Mouse (Mus musculus): ENCODE data around the gene Hoxb2. TPM values are rescaled to one million over a fixed set of nuclear protein-coding genes. Genes with fewer than 3 reads are reported as not detected.

The Hoxb2 gene
- polyA plus RNA-seq, 1 experiment from 2014 or later: 20.3 TPM

DNA sequence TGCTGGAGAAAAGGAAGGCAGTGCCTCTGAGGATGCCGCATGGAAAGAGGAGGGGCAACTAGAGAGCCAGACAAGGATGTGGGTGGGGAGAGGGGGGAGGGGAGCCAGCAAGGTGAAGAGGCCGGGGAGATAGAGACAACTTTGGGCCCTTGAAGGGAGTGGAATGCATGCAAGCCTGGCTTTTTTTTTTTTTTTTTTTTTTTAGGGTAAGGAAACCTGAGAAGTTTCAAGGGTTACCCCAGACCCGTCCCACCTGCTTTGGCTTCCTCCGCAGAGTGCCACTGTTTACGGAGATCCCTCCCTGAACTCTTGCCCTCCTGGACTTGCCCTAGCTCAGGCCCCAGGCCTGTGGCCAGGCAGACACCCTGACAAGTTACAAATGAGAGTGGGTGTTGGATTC lies 13.5 kb downstream of the Hoxb2 start:
- Histone ChIP-seq H3K36me3 (no peaks in the 10 kb centered on the region), H3K4me1 (peaks cover 15% of the 10 kb centered on the region; the same call in 1 of the 2 replicates), H3K9ac (no peak overlapping the region), H3K4me2 (no peak overlapping the region), H3K27me3 (replicated peaks) (peaks cover 26% of the 10 kb centered on the region), H3K27ac (no peak overlapping the region), H3K4me3 (replicated peaks) (no peak overlapping the region), H3K9me3 (no peaks in the 10 kb centered on the region)
- WGBS: 20% methylated on average over 5 of the region's 5 CpGs
- ATAC-seq (ENCODE audit: insufficient read depth, low FRiP score, low read depth): no peak

DNA sequence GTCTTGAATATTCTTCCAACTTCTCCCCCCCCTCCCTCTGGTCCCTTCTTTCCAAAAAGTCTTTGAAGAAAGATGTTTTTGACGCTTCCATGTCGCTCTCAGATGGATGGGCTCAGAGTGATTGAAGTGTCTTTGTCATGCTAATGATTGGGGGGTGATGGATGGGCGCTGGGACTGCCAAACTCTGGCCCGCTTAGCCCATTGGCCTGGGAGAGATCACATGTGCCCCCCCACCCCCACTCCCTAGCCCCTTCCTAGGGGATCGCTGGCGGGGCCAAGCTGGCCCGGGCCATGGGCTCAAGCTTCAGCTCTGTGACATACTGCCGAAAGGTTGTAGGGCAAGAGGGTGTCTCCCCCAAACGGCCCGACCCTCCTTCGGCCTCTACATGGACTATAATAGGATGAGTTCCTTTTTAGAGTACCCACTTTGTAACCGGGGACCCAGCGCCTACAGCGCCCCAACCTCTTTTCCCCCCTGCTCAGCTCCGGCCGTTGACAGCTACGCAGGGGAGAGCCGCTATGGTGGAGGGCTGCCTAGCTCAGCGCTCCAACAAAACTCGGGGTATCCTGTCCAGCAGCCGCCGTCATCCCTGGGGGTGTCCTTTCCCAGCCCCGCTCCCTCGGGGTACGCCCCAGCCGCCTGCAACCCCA lies 15.2 kb downstream of the Hoxb2 start, which contains the start of gene Hoxb1:
Hoxb1 (plus strand) TSS at position 312 of the 651 bp plus-strand sequence.
- Histone ChIP-seq H3K4me3 (replicated peaks) (peak within 1 kb of the TSS; percentile 21), H3K27ac (no peak within 1 kb of the TSS), H3K4me1 (peaks cover 15% of the 10 kb centered on the region; the same call in 1 of the 2 replicates), H3K9me3 (no peaks in the 10 kb centered on the region), H3K4me2 (peak within 1 kb of the TSS; percentile 44), H3K9ac (no peak within 1 kb of the TSS), H3K36me3 (no peaks in the 10 kb centered on the region), H3K27me3 (replicated peaks) (peaks cover 26% of the 10 kb centered on the region)
- WGBS: 28% methylated on average over 26 of the region's 26 CpGs
- no peak for ATAC-seq (ENCODE audit: insufficient read depth, low FRiP score, low read depth)

DNA sequence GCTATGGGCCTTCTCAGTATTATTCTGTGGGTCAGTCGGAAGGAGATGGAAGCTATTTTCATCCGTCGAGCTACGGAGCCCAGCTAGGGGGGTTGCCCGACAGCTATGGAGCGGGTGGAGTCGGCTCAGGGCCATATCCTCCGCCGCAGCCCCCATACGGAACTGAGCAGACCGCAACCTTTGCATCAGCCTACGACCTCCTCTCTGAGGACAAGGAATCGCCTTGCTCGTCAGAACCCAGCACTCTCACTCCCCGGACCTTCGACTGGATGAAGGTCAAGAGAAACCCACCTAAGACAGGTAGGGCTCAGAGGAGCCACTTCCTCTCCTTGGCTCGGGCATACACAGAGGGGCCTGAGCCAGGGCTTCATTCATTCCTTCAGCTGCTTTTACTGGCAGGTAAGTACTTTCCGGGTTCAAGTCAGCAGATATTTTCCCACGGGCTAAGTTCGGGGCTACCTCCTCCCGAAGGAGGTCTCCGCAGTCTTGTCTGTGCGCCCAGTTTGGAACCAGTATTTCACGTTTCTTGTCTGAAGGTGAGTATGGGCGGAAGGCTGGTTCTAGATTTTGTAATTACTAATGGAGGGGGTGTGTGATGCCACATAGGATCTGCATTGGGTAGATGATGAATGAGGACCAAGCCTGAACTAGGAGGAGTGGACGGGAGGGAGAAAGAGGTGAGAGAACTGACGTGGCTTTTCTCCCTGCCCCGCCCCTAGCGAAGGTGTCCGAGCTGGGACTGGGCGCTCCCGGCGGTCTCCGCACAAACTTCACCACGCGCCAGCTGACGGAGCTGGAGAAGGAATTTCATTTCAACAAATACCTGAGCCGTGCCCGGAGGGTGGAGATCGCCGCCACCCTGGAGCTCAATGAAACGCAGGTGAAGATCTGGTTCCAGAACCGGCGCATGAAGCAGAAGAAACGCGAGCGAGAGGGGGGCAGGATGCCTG lies 16.0 kb downstream of the Hoxb2 start:
- Histone ChIP-seq H3K36me3 (no peaks in the 10 kb centered on the region), H3K4me2 (peak overlapping the region; percentile 44), H3K9me3 (no peaks in the 10 kb centered on the region), H3K27me3 (replicated peaks) (peaks cover 26% of the 10 kb centered on the region), H3K27ac (no peak overlapping the region), H3K4me1 (peaks cover 15% of the 10 kb centered on the region; the same call in 1 of the 2 replicates), H3K9ac (no peak overlapping the region), H3K4me3 (replicated peaks) (peak overlapping the region; percentile 21)
- no peak for ATAC-seq (ENCODE audit: insufficient read depth, low FRiP score, low read depth)
- 11% methylated on average over 47 of the region's 47 CpGs for WGBS

DNA sequence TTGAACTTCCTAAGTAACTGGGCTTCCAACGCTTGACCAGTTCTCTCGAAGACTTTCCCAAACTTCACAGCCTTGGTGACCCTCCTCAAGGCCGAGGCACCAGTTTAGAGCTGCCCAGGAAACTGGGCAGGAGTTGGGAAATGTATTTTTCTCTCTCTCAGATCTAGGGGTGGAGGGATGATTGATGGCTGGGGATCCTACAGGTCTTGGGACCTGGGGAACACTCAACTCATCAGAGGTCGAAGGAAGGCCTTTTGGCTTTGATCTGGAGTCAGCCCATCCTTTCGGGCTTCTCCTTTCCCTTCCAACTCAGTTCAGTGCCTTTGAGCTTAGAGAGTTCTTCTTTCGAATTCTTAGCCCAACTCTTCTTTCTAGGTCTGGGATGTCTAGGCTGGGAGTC lies 16.8 kb downstream of the Hoxb2 start:
- Histone ChIP-seq H3K4me3 (replicated peaks) (no peak overlapping the region), H3K9me3 (no peaks in the 10 kb centered on the region), H3K4me1 (peaks cover 15% of the 10 kb centered on the region; the same call in 1 of the 2 replicates), H3K27me3 (replicated peaks) (peaks cover 26% of the 10 kb centered on the region), H3K9ac (no peak overlapping the region), H3K36me3 (no peaks in the 10 kb centered on the region), H3K27ac (no peak overlapping the region), H3K4me2 (0 out of 2 replicates have a peak overlapping the region, but pooled peaks have one; percentile 44)
- ATAC-seq (ENCODE audit: insufficient read depth, low FRiP score, low read depth): no peak
- 51% methylated on average over 6 of the region's 6 CpGs for WGBS

DNA sequence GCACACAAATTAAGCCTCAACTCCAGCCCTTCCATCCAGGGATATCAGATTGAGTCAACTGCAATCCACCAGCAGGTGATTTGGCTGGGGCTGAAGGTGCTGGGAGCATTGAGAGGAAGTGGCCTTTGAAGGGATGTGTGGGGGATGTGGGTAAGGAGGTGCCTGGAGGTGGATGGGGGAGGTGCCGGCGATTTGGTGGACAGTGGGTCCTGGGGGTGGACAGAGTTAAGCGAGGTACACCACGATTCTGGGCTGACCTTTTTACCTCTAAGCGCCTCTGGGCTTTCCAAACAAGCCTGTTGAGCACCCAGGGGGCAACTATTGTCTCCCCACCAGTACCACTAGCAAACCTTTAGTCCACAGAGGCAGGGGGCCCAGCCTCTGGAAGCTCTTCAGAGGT lies 18.4 kb downstream of the Hoxb2 start:
- H3K9ac ChIP-seq: no peak overlapping the region
- H3K4me2 ChIP-seq: no peak overlapping the region
- WGBS: 50% methylated on average over 5 of the region's 5 CpGs
- H3K4me3 ChIP-seq (replicated peaks): no peak overlapping the region
- no peak for ATAC-seq (ENCODE audit: insufficient read depth, low FRiP score, low read depth)
- H3K9me3 ChIP-seq: no peaks in the 10 kb centered on the region
- H3K36me3 ChIP-seq: no peaks in the 10 kb centered on the region
- H3K4me1 ChIP-seq: peaks cover 21% of the 10 kb centered on the region
- H3K27me3 ChIP-seq (replicated peaks): peaks cover 31% of the 10 kb centered on the region
- H3K27ac ChIP-seq: no peak overlapping the region

DNA sequence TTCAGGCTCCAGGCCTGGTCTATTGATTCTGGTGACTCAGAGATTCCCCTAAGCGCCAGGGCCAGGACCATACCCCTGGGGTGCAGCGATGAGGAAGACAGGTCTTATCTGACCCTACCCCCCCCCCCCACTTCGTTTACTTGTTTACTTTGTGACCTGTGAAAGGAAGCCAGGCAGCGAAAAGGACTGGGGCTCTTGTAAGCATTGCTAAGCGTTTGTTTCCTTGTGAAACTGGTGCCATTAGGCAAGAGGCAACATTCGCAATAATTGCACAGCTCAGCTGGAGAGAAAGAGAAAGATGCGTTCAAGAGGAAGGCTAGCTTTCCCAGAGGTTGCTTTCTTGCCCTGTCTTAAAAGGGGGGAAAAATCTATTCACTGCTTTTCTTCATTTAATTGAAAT lies 18.8 kb downstream of the Hoxb2 start:
- H3K4me3 ChIP-seq (replicated peaks): no peak overlapping the region
- peaks cover 21% of the 10 kb centered on the region for H3K4me1 ChIP-seq
- H3K36me3 ChIP-seq: no peaks in the 10 kb centered on the region
- H3K4me2 ChIP-seq: no peak overlapping the region
- no peak for ATAC-seq (ENCODE audit: insufficient read depth, low FRiP score, low read depth)
- H3K9me3 ChIP-seq: no peaks in the 10 kb centered on the region
- peaks cover 32% of the 10 kb centered on the region for H3K27me3 ChIP-seq (replicated peaks)
- no peak overlapping the region for H3K9ac ChIP-seq
- H3K27ac ChIP-seq: no peak overlapping the region
- WGBS: 62% methylated on average over 7 of the region's 7 CpGs

DNA sequence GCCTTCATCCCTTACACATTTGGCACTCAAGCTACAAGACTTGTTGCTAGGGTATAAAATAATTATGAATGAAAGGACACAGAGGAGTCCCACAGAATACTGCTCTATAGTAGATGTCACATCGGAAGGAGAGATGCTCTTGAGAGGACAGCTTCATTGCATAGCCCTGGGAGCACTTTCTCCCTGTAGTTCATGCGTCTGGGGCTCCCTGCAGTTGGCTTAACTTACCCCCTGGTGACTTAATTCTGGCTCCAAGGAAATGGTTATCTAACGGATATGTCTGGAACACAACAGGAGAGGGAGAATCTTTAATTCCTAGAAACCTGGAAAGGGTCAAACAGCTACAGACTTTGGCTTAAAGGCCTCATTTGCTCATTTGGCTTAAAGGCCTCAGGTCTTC lies 21.4 kb downstream of the Hoxb2 start:
- no peak for ATAC-seq (ENCODE audit: insufficient read depth, low FRiP score, low read depth)
- H3K9ac ChIP-seq: no peak overlapping the region
- H3K9me3 ChIP-seq: no peaks in the 10 kb centered on the region
- H3K4me3 ChIP-seq (replicated peaks): no peak overlapping the region
- peaks cover 8% of the 10 kb centered on the region for H3K4me1 ChIP-seq
- 44% methylated on average over 3 of the region's 3 CpGs for WGBS
- no peaks in the 10 kb centered on the region for H3K36me3 ChIP-seq
- H3K27ac ChIP-seq: no peak overlapping the region
- H3K4me2 ChIP-seq: no peak overlapping the region
- peaks cover 10% of the 10 kb centered on the region for H3K27me3 ChIP-seq (replicated peaks)

DNA sequence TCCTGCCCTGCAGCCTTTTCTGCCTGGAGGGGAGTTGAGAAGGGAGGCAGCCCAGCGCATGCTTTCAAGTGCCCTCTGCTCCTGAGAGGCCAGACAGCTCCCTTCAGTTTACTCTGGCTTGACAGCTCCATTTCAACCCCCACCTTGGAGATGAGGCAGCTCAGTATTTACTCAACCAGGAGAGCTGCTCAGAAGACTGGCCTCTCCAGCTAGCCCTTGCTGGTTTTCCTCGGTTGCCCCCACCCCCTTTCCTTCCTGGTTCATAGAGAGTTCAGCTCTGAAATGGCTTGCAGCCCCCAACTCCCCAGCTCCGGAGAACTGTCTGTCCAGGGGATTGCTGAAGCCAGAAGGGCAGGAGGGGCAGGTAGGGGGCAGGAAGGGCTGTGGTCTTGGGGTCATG lies 22.2 kb downstream of the Hoxb2 start:
- Histone ChIP-seq H3K27me3 (replicated peaks) (peaks cover 9% of the 10 kb centered on the region), H3K9ac (no peak overlapping the region), H3K4me2 (no peak overlapping the region), H3K4me1 (peaks cover 6% of the 10 kb centered on the region), H3K27ac (no peak overlapping the region), H3K36me3 (no peaks in the 10 kb centered on the region), H3K9me3 (no peaks in the 10 kb centered on the region), H3K4me3 (replicated peaks) (no peak overlapping the region)
- ATAC-seq (ENCODE audit: insufficient read depth, low FRiP score, low read depth): no peak
- WGBS: 8% methylated on average over 3 of the region's 3 CpGs

DNA sequence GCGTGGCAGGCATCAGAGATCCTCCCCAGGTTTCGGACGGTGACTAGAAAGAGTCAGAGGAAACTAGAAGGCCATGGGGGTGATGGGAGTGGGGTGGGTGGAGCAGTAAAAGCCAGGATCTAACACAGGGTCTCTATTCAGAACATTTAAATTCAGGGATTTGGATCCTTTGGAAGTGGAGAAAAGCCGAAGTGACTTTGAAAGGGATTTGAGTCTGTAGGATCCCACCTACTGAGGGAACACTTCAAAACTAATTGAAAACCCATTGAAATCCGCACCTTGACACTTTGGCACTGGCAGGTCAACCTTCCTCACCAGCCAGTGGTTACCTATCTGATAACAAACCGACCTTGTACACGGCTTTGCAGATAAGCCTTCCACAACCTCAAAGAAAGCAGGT lies 24.5 kb downstream of the Hoxb2 start:
- Histone ChIP-seq H3K4me1 (peaks cover 6% of the 10 kb centered on the region), H3K9me3 (no peaks in the 10 kb centered on the region), H3K9ac (no peak overlapping the region), H3K27ac (no peak overlapping the region), H3K27me3 (replicated peaks) (peaks cover 6% of the 10 kb centered on the region; the same call in 1 of the 2 replicates), H3K36me3 (no peaks in the 10 kb centered on the region), H3K4me3 (replicated peaks) (no peak overlapping the region), H3K4me2 (no peak overlapping the region)
- ATAC-seq (ENCODE audit: insufficient read depth, low FRiP score, low read depth): no peak
- WGBS: 52% methylated on average over 7 of the region's 7 CpGs

DNA sequence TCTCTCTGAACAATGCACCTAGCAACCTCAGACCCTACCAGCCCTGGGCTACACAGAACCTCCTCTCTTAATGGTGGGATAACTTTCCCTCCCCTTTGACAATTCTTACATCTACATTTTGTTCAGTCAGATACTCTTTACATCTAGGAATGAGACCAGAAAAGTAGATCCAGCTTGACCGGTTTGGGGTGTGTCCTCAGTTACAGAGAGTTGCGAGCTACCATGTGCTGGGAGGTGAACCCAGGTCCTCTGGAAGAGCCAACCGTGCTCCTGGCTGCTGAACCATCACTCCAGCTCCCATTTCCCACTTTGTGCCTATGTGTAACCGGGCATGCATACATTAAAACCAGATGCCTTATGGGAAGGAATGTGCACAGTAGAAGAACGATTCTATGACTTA lies 33.1 kb downstream of the Hoxb2 start:
- peak overlapping the region; percentile 41; the same call in 1 of the 2 replicates for H3K27ac ChIP-seq
- ATAC-seq (ENCODE audit: insufficient read depth, low FRiP score, low read depth): no peak
- H3K4me3 ChIP-seq (replicated peaks): no peak overlapping the region

DNA sequence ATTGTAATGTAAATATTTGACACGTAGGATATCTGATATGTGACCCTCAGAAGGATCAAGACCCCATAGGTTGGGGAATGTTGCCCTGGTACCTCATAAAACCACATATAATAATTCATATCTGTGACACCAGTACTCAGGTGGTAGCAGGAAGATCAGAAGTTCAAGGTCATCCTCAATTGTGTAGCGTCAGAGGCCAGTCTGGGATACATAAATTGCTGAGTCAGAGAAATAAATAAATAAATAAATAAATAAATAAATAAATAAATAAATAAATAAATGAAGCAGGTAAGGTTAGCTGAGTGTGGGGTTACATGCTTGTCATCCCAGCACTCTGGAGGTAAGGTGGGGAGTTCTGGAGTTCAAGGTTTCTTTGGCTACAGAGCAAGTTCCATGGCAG lies 37.3 kb downstream of the Hoxb2 start:
- Histone ChIP-seq H3K4me2 (no peak overlapping the region), H3K9ac (no peak overlapping the region), H3K4me3 (replicated peaks) (no peak overlapping the region), H3K27ac (no peak overlapping the region), H3K27me3 (replicated peaks) (no peaks in the 10 kb centered on the region), H3K36me3 (no peaks in the 10 kb centered on the region), H3K4me1 (no peaks in the 10 kb centered on the region), H3K9me3 (no peaks in the 10 kb centered on the region)
- no peak for ATAC-seq (ENCODE audit: insufficient read depth, low FRiP score, low read depth)
- 75% methylated on average over 2 of the region's 2 CpGs for WGBS

More for the DNA sequence above, 33.1 kb downstream of the Hoxb2 start:
- H3K36me3 ChIP-seq: no peaks in the 10 kb centered on the region
- WGBS: 50% methylated on average over 5 of the region's 5 CpGs
- H3K4me1 ChIP-seq: no peaks in the 10 kb centered on the region
- H3K9ac ChIP-seq: no peak overlapping the region
- H3K27me3 ChIP-seq (replicated peaks): no peaks in the 10 kb centered on the region
- H3K4me2 ChIP-seq: no peak overlapping the region
- H3K9me3 ChIP-seq: no peaks in the 10 kb centered on the region
